Mouse (Mus musculus) stomach, embryonic 16.5 days (tissue): ENCODE results near the gene Raet1e. TPM values are rescaled to one million over a fixed set of nuclear protein-coding genes. Genes with fewer than 3 reads are reported as not detected.

Experiments
- ATAC-seq: fragments of 200-750 bp; cut with Nextera tagmentation; 2 replicates; pipeline ENCODE4 v1.8.0; 2017; ENCODE audit warnings: moderate number of reproducible peaks, moderate TSS enrichment; ENCODE audit not compliant: insufficient read depth, low FRiP score
- H3K27ac ChIP-seq: fragments of 300-500 bp; sonication (generic); 2 replicates; pipeline ENCODE4 v1.5.1; 2014; ENCODE audit warnings: low read length
- H3K27me3 ChIP-seq: fragments of 300-500 bp; sonication (generic); 2 replicates; pipeline ENCODE4 v1.6.1; 2014; ENCODE audit warnings: low read length, control low read depth, mixed read lengths; ENCODE audit not compliant: control insufficient read depth, insufficient read depth
- H3K36me3 ChIP-seq: fragments of 300-500 bp; sonication (generic); 2 replicates; pipeline ENCODE4 v1.6.1; 2014; ENCODE audit warnings: low read length; ENCODE audit not compliant: control insufficient read depth, insufficient read depth
- H3K4me1 ChIP-seq: fragments of 300-500 bp; sonication (generic); 2 replicates; pipeline ENCODE4 v1.6.1; 2014; ENCODE audit warnings: low read length, control low read depth, mixed read lengths; ENCODE audit not compliant: control insufficient read depth, insufficient read depth
- H3K4me2 ChIP-seq: fragments of 300-500 bp; sonication (generic); 2 replicates; pipeline ENCODE4 v1.6.1; 2014; ENCODE audit warnings: low read depth, low read length, mixed read lengths
- H3K4me3 ChIP-seq: fragments of 300-500 bp; sonication (generic); replicated peaks from 2 replicates; pipeline ENCODE4 v1.5.1; 2014; ENCODE audit warnings: mild to moderate bottlenecking, low read length
- H3K9ac ChIP-seq: fragments of 300-500 bp; sonication (generic); 2 replicates; pipeline ENCODE4 v1.6.1; 2014; ENCODE audit warnings: low read length
- H3K9me3 ChIP-seq: fragments of 300-500 bp; sonication (generic); replicated peaks from 2 replicates; pipeline ENCODE4 v1.6.1; 2016; ENCODE audit warnings: low read length, control low read depth; ENCODE audit not compliant: control insufficient read depth
- WGBS: fragments of 180-500 bp; shearing (Covaris S2); extraction: QIAGEN DNeasy Blood & Tissue Kit; methylation state at CpG from one replicate; pipeline ENCODE4 v1.1.7; 2014; 5-methylcytosine and 5-hydroxymethylcytosine counted together
- polyA plus RNA-seq: library from polyadenylated mRNA; unstranded; fragments of >200 nt; fragmentation: Nextera tagmentation; extraction: Ambion mirVana; gene quantifications from 2 replicates; pipeline ENCODE4 v1.2.1, GENCODE M21; 2015

Raet1e gene
- polyA plus RNA-seq, 1 experiment from 2014 or later = 7.9 TPM

- Histone ChIP-seq H3K4me2 (no peak overlapping the region), H3K4me1 (no peaks in the 10 kb centered on the region), H3K4me3 (no peak overlapping the region), H3K27me3 (no peaks in the 10 kb centered on the region), H3K9ac (no peak overlapping the region), H3K36me3 (no peaks in the 10 kb centered on the region), H3K9me3 (no peaks in the 10 kb centered on the region), H3K27ac (no peak overlapping the region)
- ATAC-seq = no peak
- 46% methylated on average over 8 of the region's 8 CpGs for WGBS
Observed at GRCm38 (mm10) chr10:22297766-22298461, 139.5 kb downstream of the Raet1e start.

GRCm38 (mm10) chr10:22299324-22299723 is 141.0 kb downstream of the Raet1e start:
- no peak overlapping the region for H3K4me3 ChIP-seq
- no peaks in the 10 kb centered on the region for H3K27me3 ChIP-seq
- no peak overlapping the region for H3K4me2 ChIP-seq
- no peak overlapping the region for H3K27ac ChIP-seq
- no peaks in the 10 kb centered on the region for H3K9me3 ChIP-seq
- H3K9ac ChIP-seq = no peak overlapping the region
- H3K4me1 ChIP-seq = no peaks in the 10 kb centered on the region
- WGBS = 78% methylated on average over 2 of the region's 2 CpGs
- no peaks in the 10 kb centered on the region for H3K36me3 ChIP-seq
- no peak for ATAC-seq

GRCm38 (mm10) chr10:22301641-22302040 is 143.3 kb downstream of the Raet1e start:
- no peak overlapping the region for H3K9ac ChIP-seq
- H3K36me3 ChIP-seq = no peaks in the 10 kb centered on the region
- no peaks in the 10 kb centered on the region for H3K4me1 ChIP-seq
- no peak overlapping the region for H3K27ac ChIP-seq
- 76% methylated on average over 1 of the region's 1 CpGs for WGBS
- H3K9me3 ChIP-seq = no peaks in the 10 kb centered on the region
- H3K27me3 ChIP-seq = no peaks in the 10 kb centered on the region
- H3K4me2 ChIP-seq = no peak overlapping the region
- no peak overlapping the region for H3K4me3 ChIP-seq
- ATAC-seq = no peak

- no peak overlapping the region for H3K27ac ChIP-seq
- WGBS = 70% methylated on average over 5 of the region's 5 CpGs
- no peak overlapping the region for H3K4me3 ChIP-seq
- no peak overlapping the region for H3K9ac ChIP-seq
- H3K4me2 ChIP-seq = no peak overlapping the region
- no peaks in the 10 kb centered on the region for H3K9me3 ChIP-seq
- ATAC-seq = no peak
- H3K27me3 ChIP-seq = no peaks in the 10 kb centered on the region
- no peaks in the 10 kb centered on the region for H3K4me1 ChIP-seq
- no peaks in the 10 kb centered on the region for H3K36me3 ChIP-seq
Observed at GRCm38 (mm10) chr10:22302344-22303057, 144.1 kb downstream of the Raet1e start.

- no peak overlapping the region for H3K4me3 ChIP-seq
- WGBS = 89% methylated on average over 6 of the region's 6 CpGs
- no peak for ATAC-seq
- no peaks in the 10 kb centered on the region for H3K4me1 ChIP-seq
- H3K27ac ChIP-seq = no peak overlapping the region
- H3K9ac ChIP-seq = no peak overlapping the region
- no peaks in the 10 kb centered on the region for H3K9me3 ChIP-seq
- H3K36me3 ChIP-seq = no peaks in the 10 kb centered on the region
- no peaks in the 10 kb centered on the region for H3K27me3 ChIP-seq
- no peak overlapping the region for H3K4me2 ChIP-seq
Observed at GRCm38 (mm10) chr10:22303736-22304135, 145.4 kb downstream of the Raet1e start.

- Histone ChIP-seq H3K27ac (no peak overlapping the region), H3K9me3 (no peaks in the 10 kb centered on the region), H3K4me2 (no peak overlapping the region), H3K36me3 (no peaks in the 10 kb centered on the region), H3K27me3 (no peaks in the 10 kb centered on the region), H3K4me3 (no peak overlapping the region), H3K4me1 (no peaks in the 10 kb centered on the region), H3K9ac (no peak overlapping the region)
- WGBS = 77% methylated on average over 4 of the region's 4 CpGs
- no peak for ATAC-seq
Observed at GRCm38 (mm10) chr10:22305801-22306200, 147.4 kb downstream of the Raet1e start.

GRCm38 (mm10) chr10:22306452-22306851 is 148.1 kb downstream of the Raet1e start:
- H3K36me3 ChIP-seq = no peaks in the 10 kb centered on the region
- ATAC-seq = no peak

GRCm38 (mm10) chr10:22308221-22308620 is 149.9 kb downstream of the Raet1e start:
- Histone ChIP-seq H3K27me3 (no peaks in the 10 kb centered on the region), H3K4me1 (no peaks in the 10 kb centered on the region), H3K36me3 (no peaks in the 10 kb centered on the region), H3K4me2 (no peak overlapping the region), H3K9ac (no peak overlapping the region), H3K27ac (no peak overlapping the region), H3K9me3 (no peaks in the 10 kb centered on the region), H3K4me3 (no peak overlapping the region)
- WGBS = 62% methylated on average over 1 of the region's 1 CpGs
- no peak for ATAC-seq

More at GRCm38 (mm10) chr10:22306452-22306851, 148.1 kb downstream of the Raet1e start:
- Histone ChIP-seq H3K4me3 (no peak overlapping the region), H3K4me2 (no peak overlapping the region), H3K4me1 (no peaks in the 10 kb centered on the region), H3K9ac (no peak overlapping the region), H3K27me3 (no peaks in the 10 kb centered on the region), H3K9me3 (no peaks in the 10 kb centered on the region), H3K27ac (no peak overlapping the region)
- 54% methylated on average over 4 of the region's 4 CpGs for WGBS

- Histone ChIP-seq H3K27ac (no peak overlapping the region), H3K4me1 (no peaks in the 10 kb centered on the region), H3K36me3 (no peaks in the 10 kb centered on the region), H3K27me3 (no peaks in the 10 kb centered on the region), H3K9me3 (no peaks in the 10 kb centered on the region), H3K4me2 (no peak overlapping the region), H3K9ac (no peak overlapping the region), H3K4me3 (no peak overlapping the region)
- 85% methylated on average over 2 of the region's 2 CpGs for WGBS
- ATAC-seq = no peak
Observed at GRCm38 (mm10) chr10:22322858-22323257, 164.5 kb downstream of the Raet1e start.
